Mouse (Mus musculus) gastrocnemius, adult 8-10 months (tissue): ENCODE results near the gene Sox5. TPM values are rescaled to one million over a fixed set of nuclear protein-coding genes. Genes with fewer than 3 reads are reported as not detected.

ENCODE experiments used
- DNase-seq, 2 experiments: peaks; one replicate each; pipeline ENCODE4 v3.0.0; 2022; ENCODE audit warnings: low spot score in 2 of 2
- total RNA-seq, 4 experiments: library from RNA; stranded (reverse); gene quantifications; 2 replicates each; pipeline ENCODE4 v1.2.4; 2022

Gene Sox5
- total RNA-seq, 4 experiments from 2014 or later: 0.83 to 2.4 (median 0.96) TPM

- no peak for DNase-seq
Measured at GRCm38 (mm10) chr6:144772985-144773384, 8.8 kb downstream of the Sox5 start.

GRCm38 (mm10) chr6:144772175-144772918, 9.4 kb downstream of the Sox5 start:
- DNase-seq: no peak

GRCm38 (mm10) chr6:144769060-144769459, 12.7 kb downstream of the Sox5 start:
- no peak for DNase-seq

- DNase-seq: no peak
Measured at GRCm38 (mm10) chr6:144761902-144762301, 19.9 kb downstream of the Sox5 start.

- no peak for DNase-seq
Measured at GRCm38 (mm10) chr6:144759193-144759592, 22.6 kb downstream of the Sox5 start.

- DNase-seq: no peak
Measured at GRCm38 (mm10) chr6:144757414-144757813, 24.4 kb downstream of the Sox5 start.

GRCm38 (mm10) chr6:144756444-144756843, 25.3 kb downstream of the Sox5 start:
- DNase-seq: no peak

- DNase-seq: no peak
Measured at GRCm38 (mm10) chr6:144755304-144755703, 26.5 kb downstream of the Sox5 start.

GRCm38 (mm10) chr6:144754366-144754765, 27.4 kb downstream of the Sox5 start:
- no peak for DNase-seq

- DNase-seq: peak in 1 of 2 experiments; percentile 15
Measured at GRCm38 (mm10) chr6:144753963-144754296, 27.8 kb downstream of the Sox5 start.

GRCm38 (mm10) chr6:144753225-144753962, 28.4 kb downstream of the Sox5 start:
- no peak for DNase-seq

GRCm38 (mm10) chr6:144751581-144751980, 30.2 kb downstream of the Sox5 start:
- no peak for DNase-seq

GRCm38 (mm10) chr6:144750197-144750596, 31.6 kb downstream of the Sox5 start:
- no peak for DNase-seq

GRCm38 (mm10) chr6:144746436-144746835, 35.3 kb downstream of the Sox5 start:
- DNase-seq: no peak

- no peak for DNase-seq
Measured at GRCm38 (mm10) chr6:144742559-144742958, 39.2 kb downstream of the Sox5 start.

GRCm38 (mm10) chr6:144741080-144741655, 40.6 kb downstream of the Sox5 start:
- DNase-seq: no peak

GRCm38 (mm10) chr6:144740343-144740742, 41.4 kb downstream of the Sox5 start:
- no peak for DNase-seq

GRCm38 (mm10) chr6:144739753-144740152, 42.0 kb downstream of the Sox5 start:
- DNase-seq: no peak

- DNase-seq: no peak
Measured at GRCm38 (mm10) chr6:144737786-144738185, 44.0 kb downstream of the Sox5 start.

- DNase-seq: no peak
Measured at GRCm38 (mm10) chr6:144731251-144731970, 50.4 kb downstream of the Sox5 start.

GRCm38 (mm10) chr6:144723530-144724144, 58.1 kb downstream of the Sox5 start:
- DNase-seq: no peak
